Mouse (Mus musculus): ENCODE measurements around the gene Utp4.
"Not testable (repeated sequence)": the region's sequence is repeated elsewhere in the genome, so short reads cannot be mapped to it uniquely, and the experiment has no call there.

Gene Utp4

GRCm38 (mm10) chr8:106893481-106894156, at the start of gene Utp4:
Gene Utp4, plus strand, starts transcription at chr8:106893636.
- DNase-seq (ENCODE audit: low spot score): peak; percentile 87

GRCm38 (mm10) chr8:106850034-106850433, 43.4 kb upstream of the Utp4 start:
- no peak for DNase-seq (ENCODE audit: low spot score)

- no peak for DNase-seq (ENCODE audit: low spot score)
Measured at GRCm38 (mm10) chr8:106854534-106855241, 38.7 kb upstream of the Utp4 start.

- DNase-seq (ENCODE audit: low spot score): no peak
Measured at GRCm38 (mm10) chr8:106855242-106855562, 38.2 kb upstream of the Utp4 start.

- no peak for DNase-seq (ENCODE audit: low spot score)
Measured at GRCm38 (mm10) chr8:106862845-106863244, 30.6 kb upstream of the Utp4 start.

GRCm38 (mm10) chr8:106865354-106865753, 28.1 kb upstream of the Utp4 start:
- DNase-seq (ENCODE audit: low spot score): no peak

- no peak for DNase-seq (ENCODE audit: low spot score)
Measured at GRCm38 (mm10) chr8:106870051-106870450, 23.4 kb upstream of the Utp4 start, which contains the start of gene Has3. Gene Has3, plus strand, starts transcription at chr8:106870242.

GRCm38 (mm10) chr8:106870537-106871327, 22.7 kb upstream of the Utp4 start:
- DNase-seq (ENCODE audit: low spot score): peak; percentile 49

- DNase-seq (ENCODE audit: low spot score): no peak
Measured at GRCm38 (mm10) chr8:106871328-106871926, 22.0 kb upstream of the Utp4 start.

- peak; percentile 39 for DNase-seq (ENCODE audit: low spot score)
Measured at GRCm38 (mm10) chr8:106871931-106872371, 21.5 kb upstream of the Utp4 start.

- DNase-seq (ENCODE audit: low spot score): no peak
Measured at GRCm38 (mm10) chr8:106872454-106873034, 20.9 kb upstream of the Utp4 start.

GRCm38 (mm10) chr8:106880121-106880707, 13.2 kb upstream of the Utp4 start:
- peak; percentile 45 for DNase-seq (ENCODE audit: low spot score)

GRCm38 (mm10) chr8:106884094-106884493, 9.3 kb upstream of the Utp4 start:
- DNase-seq (ENCODE audit: low spot score): not testable (repeated sequence)

GRCm38 (mm10) chr8:106884826-106885400, 8.5 kb upstream of the Utp4 start:
- DNase-seq (ENCODE audit: low spot score): not testable (repeated sequence)

GRCm38 (mm10) chr8:106887336-106888189, 5.9 kb upstream of the Utp4 start:
- DNase-seq (ENCODE audit: low spot score): peak; percentile 79

GRCm38 (mm10) chr8:106888803-106889202, 4.6 kb upstream of the Utp4 start:
- no peak for DNase-seq (ENCODE audit: low spot score)

GRCm38 (mm10) chr8:106892210-106892805, 1.1 kb upstream of the Utp4 start:
- no peak for DNase-seq (ENCODE audit: low spot score)

GRCm38 (mm10) chr8:106892806-106893451, 507 bp upstream of the Utp4 start:
- DNase-seq (ENCODE audit: low spot score): peak; percentile 33

- no peak for DNase-seq (ENCODE audit: low spot score)
Measured at GRCm38 (mm10) chr8:106899473-106899872, 6.0 kb downstream of the Utp4 start.

Measured in lung, postnatal 25 days (tissue).